Mouse (Mus musculus): ENCODE measurements around the gene Olfr1459. TPM values are rescaled to one million over a fixed set of nuclear protein-coding genes. Genes with fewer than 3 reads are reported as not detected.

Gene Olfr1459
- polyA plus RNA-seq (2015; fragmentation: Nextera tagmentation; extraction: Ambion mirVana) = not detected in 2 replicates

DNA sequence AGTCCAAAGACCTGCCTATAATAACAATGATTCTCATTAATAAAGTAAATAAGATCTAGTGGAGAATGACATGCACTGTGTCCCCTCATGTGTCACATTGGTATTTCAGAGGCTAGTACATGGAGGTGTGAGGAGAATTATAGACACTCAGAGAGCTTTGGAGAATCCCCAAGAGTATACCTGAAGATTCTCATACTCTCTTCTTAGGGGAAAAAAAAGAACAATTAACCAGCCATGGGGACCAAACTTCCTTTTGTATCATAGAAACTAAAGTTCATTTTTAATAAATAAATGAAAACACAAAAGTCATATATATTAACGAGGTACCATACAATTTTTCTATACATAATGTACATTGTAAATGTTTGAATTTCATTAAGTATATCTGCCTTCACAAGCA, at the start of gene Olfr1459:
Gene Olfr1459 (minus strand): TSS at position 101 of the 400 bp plus-strand sequence.
- no peaks in the 10 kb centered on the region for H3K4me1 ChIP-seq (ENCODE audit: control insufficient read depth, insufficient read depth, low read length)
- H3K9ac ChIP-seq (ENCODE audit: low read length) = no peak within 1 kb of the TSS
- ATAC-seq (ENCODE audit: insufficient read depth, low FRiP score) = no peak
- no peaks in the 10 kb centered on the region for H3K36me3 ChIP-seq (ENCODE audit: control insufficient read depth, insufficient read depth, low read length)
- H3K4me2 ChIP-seq (ENCODE audit: low read depth, low read length) = no peak within 1 kb of the TSS
- no peak within 1 kb of the TSS for H3K4me3 ChIP-seq (replicated peaks; ENCODE audit: low read length)
- no peaks in the 10 kb centered on the region for H3K9me3 ChIP-seq (replicated peaks; ENCODE audit: control insufficient read depth, low read length)
- H3K27me3 ChIP-seq (ENCODE audit: control insufficient read depth, insufficient read depth, low read length) = no peaks in the 10 kb centered on the region
- 71% methylated on average over 1 of the region's 1 CpGs for WGBS
- no peak within 1 kb of the TSS for H3K27ac ChIP-seq (ENCODE audit: low read length)

DNA sequence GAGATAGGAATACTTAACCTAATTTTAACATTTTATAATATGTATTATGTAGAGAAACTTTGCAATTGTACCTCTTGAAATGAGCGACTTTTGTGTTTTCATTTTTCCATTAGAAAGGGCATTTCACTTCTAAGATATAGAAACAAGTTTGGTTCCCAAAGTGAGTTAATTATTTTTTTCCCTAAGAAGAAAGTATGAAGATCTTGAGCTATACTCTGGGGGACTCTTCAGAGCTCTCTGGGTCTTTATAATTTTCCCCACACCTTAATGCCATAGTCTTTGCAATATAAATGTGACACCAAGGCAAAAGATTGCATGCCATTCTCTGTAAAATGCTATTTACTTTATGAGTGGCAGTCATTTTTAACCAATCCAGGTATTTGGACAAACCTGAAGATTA, 36.1 kb upstream of the Olfr1459 start, which contains the start of gene Olfr1462:
Gene Olfr1462 (plus strand): TSS at position 301 of the 400 bp plus-strand sequence.
- H3K4me3 ChIP-seq (replicated peaks; ENCODE audit: low read length) = no peak within 1 kb of the TSS
- 85% methylated on average over 1 of the region's 1 CpGs for WGBS
- no peak within 1 kb of the TSS for H3K4me2 ChIP-seq (ENCODE audit: low read depth, low read length)
- no peak within 1 kb of the TSS for H3K9ac ChIP-seq (ENCODE audit: low read length)
- no peaks in the 10 kb centered on the region for H3K36me3 ChIP-seq (ENCODE audit: control insufficient read depth, insufficient read depth, low read length)
- ATAC-seq (ENCODE audit: insufficient read depth, low FRiP score) = no peak
- 0 out of 2 replicates have a peak, but pooled peaks cover 4% of the 10 kb centered on the region for H3K9me3 ChIP-seq (replicated peaks; ENCODE audit: control insufficient read depth, low read length)
- no peak within 1 kb of the TSS for H3K27ac ChIP-seq (ENCODE audit: low read length)
- no peaks in the 10 kb centered on the region for H3K27me3 ChIP-seq (ENCODE audit: control insufficient read depth, insufficient read depth, low read length)
- no peaks in the 10 kb centered on the region for H3K4me1 ChIP-seq (ENCODE audit: control insufficient read depth, insufficient read depth, low read length)

GRCm38 (mm10) chr19:13162700-13163099, 13.4 kb upstream of the Olfr1459 start, which contains the start of gene Olfr1461:
Gene Olfr1461 (plus strand): TSS chr19:13163000.
- Histone ChIP-seq H3K27ac (ENCODE audit: low read length) (no peak within 1 kb of the TSS), H3K9ac (ENCODE audit: low read length) (no peak within 1 kb of the TSS), H3K4me3 (replicated peaks; ENCODE audit: low read length) (no peak within 1 kb of the TSS), H3K36me3 (ENCODE audit: control insufficient read depth, insufficient read depth, low read length) (no peaks in the 10 kb centered on the region), H3K4me2 (ENCODE audit: low read depth, low read length) (no peak within 1 kb of the TSS), H3K9me3 (replicated peaks; ENCODE audit: control insufficient read depth, low read length) (no peaks in the 10 kb centered on the region), H3K4me1 (ENCODE audit: control insufficient read depth, insufficient read depth, low read length) (no peaks in the 10 kb centered on the region), H3K27me3 (ENCODE audit: control insufficient read depth, insufficient read depth, low read length) (no peaks in the 10 kb centered on the region)
- no peak for ATAC-seq (ENCODE audit: insufficient read depth, low FRiP score)
- WGBS = 51% methylated on average over 1 of the region's 1 CpGs

DNA sequence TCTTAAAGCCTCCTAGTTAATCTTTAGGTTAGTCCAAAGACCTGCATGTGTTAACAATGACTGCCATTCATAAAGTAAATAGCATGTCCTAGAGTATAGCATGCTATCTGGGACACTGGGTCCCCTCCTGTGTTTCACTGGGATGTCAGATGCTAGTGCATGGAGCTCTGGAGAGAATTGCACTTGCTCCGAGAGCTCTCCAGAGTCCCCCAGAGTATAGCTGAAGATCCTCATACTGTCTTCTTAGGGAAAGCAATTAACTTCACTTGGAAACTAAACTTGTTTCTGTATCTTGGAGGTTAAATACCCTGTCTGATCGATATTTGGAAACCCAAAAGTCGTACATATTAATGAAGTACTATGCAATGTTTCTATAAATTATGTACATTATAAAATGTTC, 42.7 kb downstream of the Olfr1459 start, which contains the start of gene Olfr1458:
Gene Olfr1458 (minus strand): TSS at position 101 of the 400 bp plus-strand sequence.
- WGBS = 80% methylated on average over 3 of the region's 3 CpGs
- no peak within 1 kb of the TSS for H3K4me2 ChIP-seq (ENCODE audit: low read depth, low read length)

DNA sequence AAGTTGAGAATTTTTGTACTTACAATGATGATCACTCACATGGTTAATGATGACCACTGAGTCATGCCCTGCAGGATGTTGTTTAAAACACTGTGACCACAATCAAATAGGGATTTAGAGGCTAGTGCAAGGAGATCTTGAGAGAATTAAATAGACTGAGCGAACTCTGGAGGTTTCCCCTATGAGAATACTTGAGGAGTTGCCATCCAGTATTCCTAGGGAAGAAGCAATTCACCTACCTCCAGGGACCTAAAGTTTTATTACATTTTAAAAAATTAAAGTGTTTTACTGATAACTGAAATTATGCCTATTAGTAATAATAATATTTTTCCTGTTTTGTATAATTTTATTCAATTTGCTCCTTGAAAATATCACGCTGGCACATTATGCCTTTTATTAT, 51.6 kb downstream of the Olfr1459 start, which contains the start of gene Olfr1457:
Gene Olfr1457 (minus strand): TSS at position 101 of the 400 bp plus-strand sequence.
- H3K4me2 ChIP-seq (ENCODE audit: low read depth, low read length) = no peak within 1 kb of the TSS
- H3K9me3 ChIP-seq (replicated peaks; ENCODE audit: control insufficient read depth, low read length) = no peaks in the 10 kb centered on the region
- H3K4me3 ChIP-seq (replicated peaks; ENCODE audit: low read length) = no peak within 1 kb of the TSS
- no peaks in the 10 kb centered on the region for H3K27me3 ChIP-seq (ENCODE audit: control insufficient read depth, insufficient read depth, low read length)
- H3K27ac ChIP-seq (ENCODE audit: low read length) = no peak within 1 kb of the TSS
- ATAC-seq (ENCODE audit: insufficient read depth, low FRiP score) = no peak
- 66% methylated on average over 2 of the region's 2 CpGs for WGBS
- no peak within 1 kb of the TSS for H3K9ac ChIP-seq (ENCODE audit: low read length)
- H3K4me1 ChIP-seq (ENCODE audit: control insufficient read depth, insufficient read depth, low read length) = no peaks in the 10 kb centered on the region
- H3K36me3 ChIP-seq (ENCODE audit: control insufficient read depth, insufficient read depth, low read length) = no peaks in the 10 kb centered on the region

More for the DNA sequence above, 42.7 kb downstream of the Olfr1459 start, which contains the start of gene Olfr1458:
- Histone ChIP-seq H3K27ac (ENCODE audit: low read length) (no peak within 1 kb of the TSS), H3K4me3 (replicated peaks; ENCODE audit: low read length) (no peak within 1 kb of the TSS), H3K9me3 (replicated peaks; ENCODE audit: control insufficient read depth, low read length) (no peaks in the 10 kb centered on the region), H3K9ac (ENCODE audit: low read length) (no peak within 1 kb of the TSS), H3K36me3 (ENCODE audit: control insufficient read depth, insufficient read depth, low read length) (no peaks in the 10 kb centered on the region), H3K4me1 (ENCODE audit: control insufficient read depth, insufficient read depth, low read length) (no peaks in the 10 kb centered on the region), H3K27me3 (ENCODE audit: control insufficient read depth, insufficient read depth, low read length) (no peaks in the 10 kb centered on the region)
- ATAC-seq (ENCODE audit: insufficient read depth, low FRiP score) = no peak

DNA sequence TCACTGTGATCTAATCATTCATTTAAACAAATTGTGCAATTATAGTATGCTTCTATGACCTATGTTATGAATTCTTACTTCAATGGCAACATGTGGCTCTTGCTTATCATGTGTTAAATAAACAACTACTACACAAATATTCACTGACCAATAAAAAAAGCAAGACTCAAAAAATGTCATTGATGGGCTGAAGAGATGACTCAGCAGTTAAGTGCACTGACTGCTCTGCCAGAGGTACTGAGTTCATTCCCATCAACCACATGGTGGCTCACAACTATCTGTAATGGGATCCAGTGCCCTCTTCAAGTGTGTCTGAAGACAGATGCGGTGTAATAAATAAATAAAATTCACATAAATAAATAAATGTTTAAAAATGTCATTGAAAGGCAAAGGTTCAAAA, 55.4 kb downstream of the Olfr1459 start:
- Histone ChIP-seq H3K27ac (ENCODE audit: low read length) (no peak overlapping the region), H3K4me2 (ENCODE audit: low read depth, low read length) (no peak overlapping the region), H3K4me3 (replicated peaks; ENCODE audit: low read length) (no peak overlapping the region), H3K4me1 (ENCODE audit: control insufficient read depth, insufficient read depth, low read length) (no peaks in the 10 kb centered on the region), H3K36me3 (ENCODE audit: control insufficient read depth, insufficient read depth, low read length) (no peaks in the 10 kb centered on the region), H3K27me3 (ENCODE audit: control insufficient read depth, insufficient read depth, low read length) (no peaks in the 10 kb centered on the region), H3K9me3 (replicated peaks; ENCODE audit: control insufficient read depth, low read length) (no peaks in the 10 kb centered on the region), H3K9ac (ENCODE audit: low read length) (no peak overlapping the region)
- ATAC-seq (ENCODE audit: insufficient read depth, low FRiP score) = no peak
- 83% methylated on average over 1 of the region's 1 CpGs for WGBS

Other genes with a start within 250 kb of the Olfr1459 start
- gene Olfr1447, start 245.8 kb downstream of the Olfr1459 start, polyA plus RNA-seq (2015; fragmentation: Nextera tagmentation; extraction: Ambion mirVana) = not detected in 2 replicates
- gene Olfr1448, start 225.1 kb downstream of the Olfr1459 start, polyA plus RNA-seq (2015; fragmentation: Nextera tagmentation; extraction: Ambion mirVana) = not detected in 2 replicates
- gene Olfr1449, start 218.7 kb downstream of the Olfr1459 start, polyA plus RNA-seq (2015; fragmentation: Nextera tagmentation; extraction: Ambion mirVana) = not detected in 2 replicates
- gene Olfr1450, start 199.3 kb downstream of the Olfr1459 start, polyA plus RNA-seq (2015; fragmentation: Nextera tagmentation; extraction: Ambion mirVana) = not detected in 2 replicates
- not detected in 2 replicates for gene Olfr1451, start 154.5 kb downstream of the Olfr1459 start, polyA plus RNA-seq (2015; fragmentation: Nextera tagmentation; extraction: Ambion mirVana)
- gene Olfr1453, start 121.2 kb downstream of the Olfr1459 start, polyA plus RNA-seq (2015; fragmentation: Nextera tagmentation; extraction: Ambion mirVana) = not detected in 2 replicates
- not detected in 2 replicates for gene Olfr1454, start 88.9 kb downstream of the Olfr1459 start, polyA plus RNA-seq (2015; fragmentation: Nextera tagmentation; extraction: Ambion mirVana)
- not detected in 2 replicates for gene Olfr1457, start 51.7 kb downstream of the Olfr1459 start, polyA plus RNA-seq (2015; fragmentation: Nextera tagmentation; extraction: Ambion mirVana)
- not detected in 2 replicates for gene Olfr1458, start 42.8 kb downstream of the Olfr1459 start, polyA plus RNA-seq (2015; fragmentation: Nextera tagmentation; extraction: Ambion mirVana)
- not detected in 2 replicates for gene Olfr1461, start 13.5 kb upstream of the Olfr1459 start, polyA plus RNA-seq (2015; fragmentation: Nextera tagmentation; extraction: Ambion mirVana)
- gene Olfr1462, start 36.2 kb upstream of the Olfr1459 start, polyA plus RNA-seq (2015; fragmentation: Nextera tagmentation; extraction: Ambion mirVana) = not detected in 2 replicates
- not detected in 2 replicates for gene Olfr1463, start 81.8 kb upstream of the Olfr1459 start, polyA plus RNA-seq (2015; fragmentation: Nextera tagmentation; extraction: Ambion mirVana)
- not detected in 2 replicates for gene Olfr1465, start 166.0 kb upstream of the Olfr1459 start, polyA plus RNA-seq (2015; fragmentation: Nextera tagmentation; extraction: Ambion mirVana)
- not detected in 2 replicates for gene Olfr1466, start 189.3 kb upstream of the Olfr1459 start, polyA plus RNA-seq (2015; fragmentation: Nextera tagmentation; extraction: Ambion mirVana)
- gene Olfr1467, start 212.7 kb upstream of the Olfr1459 start, polyA plus RNA-seq (2015; fragmentation: Nextera tagmentation; extraction: Ambion mirVana) = not detected in 2 replicates